Mouse (Mus musculus) layer of hippocampus, postnatal 36 days (tissue): ENCODE data around the gene Fam198b. TPM values are rescaled to one million over a fixed set of nuclear protein-coding genes. Genes with fewer than 3 reads are reported as not detected.
"Not testable (repeated sequence)": the region's sequence is repeated elsewhere in the genome, so short reads cannot be mapped to it uniquely, and the experiment has no call there.

Experiments used
- DNase-seq, 2 experiments: peaks; one replicate each; pipeline ENCODE4 v3.0.0; 2022
- total RNA-seq, 2 experiments: library from RNA; stranded (reverse); gene quantifications; 2 replicates each; pipeline ENCODE4 v1.2.3; 2021

The Fam198b gene
- total RNA-seq, 2 experiments from 2014 or later, result 5.1 to 7.0 TPM

DNA sequence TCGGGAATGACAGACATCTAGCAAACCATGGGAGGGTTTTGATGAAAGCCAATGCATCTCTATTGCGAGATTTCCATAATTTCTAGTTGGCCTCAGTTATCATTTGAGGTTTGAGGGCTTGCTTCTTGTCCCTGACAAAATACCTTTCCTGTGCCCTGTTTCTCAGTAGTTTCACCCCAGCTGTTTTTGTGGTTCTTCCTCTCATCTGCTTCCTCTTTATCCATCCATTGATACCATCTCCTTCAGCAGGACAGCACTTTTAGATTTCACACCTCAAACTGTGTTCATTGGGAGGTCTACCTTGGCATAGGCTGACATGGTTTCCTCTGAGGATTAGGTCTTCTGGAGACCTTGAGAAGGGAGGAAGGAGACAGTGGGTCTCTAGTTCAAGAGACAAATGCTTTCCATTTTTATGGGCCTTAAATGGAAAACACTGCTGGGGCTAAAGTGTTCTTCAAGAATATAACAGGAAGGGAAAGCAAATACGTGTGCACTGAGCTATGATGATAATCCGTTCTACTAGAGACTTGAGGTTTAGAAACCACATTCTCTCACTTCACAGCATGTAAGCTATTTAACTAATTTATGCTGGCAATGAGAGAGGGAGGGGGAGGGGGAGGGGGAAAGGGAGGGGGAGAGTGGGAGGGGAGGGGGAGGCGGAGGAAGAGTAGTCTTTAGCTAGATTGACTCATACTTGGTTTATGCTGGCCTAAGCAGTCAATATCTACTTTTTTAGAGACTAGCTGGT, 41.8 kb downstream of the Fam198b start:
- no peak for DNase-seq

DNA sequence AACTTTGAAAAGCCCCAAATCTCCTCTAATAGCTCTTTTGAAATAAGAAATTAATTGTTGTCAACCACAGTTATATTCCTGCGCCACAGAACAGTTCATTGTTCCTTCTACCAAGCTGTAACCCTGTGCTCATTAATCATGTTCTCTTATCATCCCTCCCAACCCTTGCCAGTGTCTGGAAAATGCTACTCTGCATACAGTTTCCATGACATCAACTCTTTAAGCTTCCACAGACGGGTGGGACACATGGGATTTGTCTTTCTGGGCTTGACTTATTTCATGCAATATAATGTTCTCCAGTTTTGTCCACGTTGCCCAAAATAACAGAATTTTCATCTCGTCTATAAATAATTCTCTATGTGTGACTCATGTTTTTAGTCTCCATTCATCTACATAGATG, 42.7 kb downstream of the Fam198b start:
- no peak for DNase-seq

DNA sequence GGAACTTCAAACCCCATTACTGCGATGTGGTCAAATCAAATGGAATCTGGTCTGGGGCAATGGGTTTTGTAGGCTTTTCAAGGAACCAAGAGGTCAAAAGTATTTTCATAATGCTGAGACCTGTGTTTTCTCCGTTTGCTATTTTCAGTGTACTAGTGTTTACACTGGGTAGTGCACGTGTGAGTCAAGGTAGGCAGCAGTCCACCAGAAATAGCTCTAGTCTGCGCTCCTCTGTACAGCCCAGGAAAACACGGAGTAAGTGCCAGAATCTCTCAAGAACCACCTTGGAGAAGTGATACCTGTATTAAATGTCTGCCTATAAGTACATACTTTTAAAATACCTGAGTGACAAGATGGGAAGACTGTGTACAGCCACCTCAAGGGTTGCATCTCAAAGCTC, 44.1 kb downstream of the Fam198b start:
- no peak for DNase-seq

DNA sequence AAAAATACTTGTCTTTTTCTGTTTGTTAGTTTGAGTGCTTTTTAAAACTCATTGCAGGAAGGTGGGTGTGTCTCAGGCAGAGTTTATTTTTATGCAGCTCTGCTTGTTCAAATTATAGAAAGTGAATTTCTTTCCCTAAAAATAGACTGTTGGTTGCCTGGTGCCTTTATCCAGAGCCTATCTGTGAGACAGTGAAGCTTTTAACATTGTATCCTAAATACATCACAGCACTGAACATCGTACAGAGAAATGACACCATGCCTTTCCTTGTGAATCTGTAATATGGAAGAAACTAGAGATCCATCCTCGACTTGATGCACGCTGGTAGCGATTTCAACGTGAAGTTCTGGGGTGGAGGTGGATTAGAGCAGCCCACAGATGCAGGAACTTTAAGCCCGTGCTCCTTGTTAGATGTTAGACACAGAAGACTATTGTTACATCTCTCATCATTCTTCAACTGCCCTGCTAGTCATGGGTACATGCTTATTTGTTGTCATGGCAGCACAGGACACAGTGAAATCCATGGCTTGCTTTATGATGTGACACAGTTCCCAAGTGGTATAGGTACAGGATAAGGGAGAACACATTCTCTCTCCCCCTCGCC, 45.9 kb downstream of the Fam198b start:
- DNase-seq, result peak; percentile 6 to 10

DNA sequence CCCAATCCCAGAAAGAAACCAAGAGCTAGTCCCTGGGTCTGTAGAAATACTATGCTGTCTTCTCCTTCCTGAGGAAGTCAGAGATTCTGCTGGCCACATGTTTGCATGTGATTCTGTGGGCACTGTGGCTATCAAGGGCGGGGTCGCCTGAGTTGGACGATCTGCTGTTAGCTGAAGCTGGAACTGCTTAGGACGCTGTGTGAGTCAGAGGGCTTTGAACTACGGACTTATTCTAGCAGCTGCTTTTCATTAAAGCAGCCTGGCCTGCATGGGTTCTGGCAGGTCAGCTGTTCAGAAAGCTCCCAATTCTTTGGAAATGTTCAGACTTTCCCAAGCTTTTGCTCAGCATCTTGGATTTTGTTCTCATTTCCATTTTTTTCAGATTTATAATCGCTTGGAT, 51.9 kb downstream of the Fam198b start:
- no peak for DNase-seq

DNA sequence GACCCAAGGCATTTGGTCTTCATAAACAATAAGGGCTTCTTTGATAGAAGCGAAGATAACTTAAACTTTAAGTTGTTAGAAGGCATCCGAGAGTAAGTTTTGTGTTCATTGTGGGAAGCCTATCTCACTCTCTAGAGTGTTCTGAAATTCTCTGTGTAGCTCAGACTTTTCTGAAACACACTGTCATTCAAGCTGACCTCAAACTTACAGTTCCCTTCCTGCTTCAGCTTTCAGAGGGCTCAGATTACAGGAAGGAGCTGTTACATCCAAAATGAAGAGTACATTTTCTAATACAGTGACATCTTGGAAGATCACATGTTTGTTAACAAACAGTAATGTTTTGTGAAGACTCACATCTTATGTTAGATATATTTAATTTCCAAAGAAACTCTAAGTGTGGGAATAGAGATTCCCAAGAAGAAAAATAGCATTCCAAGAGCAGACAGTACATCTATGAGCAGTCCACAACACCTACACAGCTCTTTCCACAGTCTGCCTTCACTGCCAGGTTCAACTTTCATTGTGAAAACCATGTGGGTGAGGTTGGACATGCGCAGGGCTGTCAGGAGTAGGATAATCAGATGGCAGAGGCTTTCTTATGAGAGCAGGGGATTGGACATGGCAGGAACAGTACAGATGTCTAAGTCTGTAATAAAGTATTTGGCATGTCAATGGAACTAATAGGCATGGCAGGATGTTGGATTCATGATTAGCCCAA, 52.6 kb downstream of the Fam198b start:
- DNase-seq, result no peak

DNA sequence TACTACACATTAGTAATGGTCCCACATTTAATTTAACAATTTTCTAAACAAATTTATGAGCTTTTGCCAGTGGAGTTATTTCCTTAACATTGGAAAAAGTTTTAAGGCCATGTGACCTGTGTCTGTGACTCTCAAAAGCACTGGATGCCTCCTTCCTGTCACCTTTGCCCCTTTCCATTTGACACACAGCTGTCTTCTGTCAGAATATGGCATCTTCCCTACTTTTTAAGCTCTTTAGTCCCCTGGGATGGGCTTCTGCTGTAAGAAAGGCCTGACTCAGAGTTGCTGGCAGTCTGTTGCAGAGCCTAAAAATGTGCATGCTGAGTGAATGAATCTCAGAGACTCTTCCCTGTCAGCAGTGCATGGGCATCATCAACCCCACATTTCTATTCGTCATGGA, 63.4 kb downstream of the Fam198b start:
- DNase-seq, result no peak

DNA sequence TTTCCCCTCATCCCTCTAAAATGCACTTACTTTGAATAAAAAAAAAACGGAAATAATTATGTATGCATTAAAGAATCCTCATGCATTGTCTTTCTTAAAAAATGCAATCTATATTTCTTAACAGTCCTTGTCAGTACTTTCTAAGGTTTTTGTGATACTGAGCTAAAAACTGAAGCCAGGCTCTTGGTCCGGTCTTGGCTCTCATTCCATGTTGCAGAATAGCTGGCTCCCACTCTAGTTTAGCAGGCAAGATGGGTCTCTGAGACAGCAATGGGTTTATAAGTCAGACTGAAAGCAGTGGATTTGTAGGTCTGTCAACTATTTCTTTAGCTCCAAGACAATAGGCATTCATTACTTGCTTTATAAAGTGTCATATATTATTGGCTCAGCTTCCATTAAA, 63.8 kb downstream of the Fam198b start:
- no peak for DNase-seq

DNA sequence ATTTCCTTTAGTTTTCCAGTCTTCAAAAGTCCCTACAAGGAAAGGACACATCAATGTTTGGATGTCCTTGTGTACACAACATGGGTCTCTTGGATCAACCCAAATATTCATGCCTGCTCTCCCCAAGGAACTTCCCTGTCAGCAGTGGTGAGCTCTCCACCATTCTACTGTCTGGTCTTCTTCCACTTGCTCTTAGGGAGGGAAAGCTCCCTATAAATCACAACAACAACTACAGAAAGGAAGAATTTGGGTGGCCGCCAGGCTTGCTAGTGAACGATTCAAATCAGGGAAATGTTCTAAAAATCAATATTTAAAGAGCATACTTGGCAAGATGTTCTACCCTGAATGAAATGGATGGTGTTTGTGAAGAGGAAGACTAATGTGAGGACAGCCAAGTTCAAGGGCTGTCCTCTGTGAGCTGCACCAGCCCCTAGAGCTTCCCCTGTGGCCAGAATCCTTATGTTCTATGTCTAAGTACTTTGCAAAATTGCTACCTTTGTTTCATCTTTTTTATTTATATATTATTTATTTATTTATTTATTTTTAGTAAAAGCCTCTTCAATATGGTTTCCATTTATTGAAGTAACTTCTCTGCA, 68.9 kb downstream of the Fam198b start:
- no peak for DNase-seq

DNA sequence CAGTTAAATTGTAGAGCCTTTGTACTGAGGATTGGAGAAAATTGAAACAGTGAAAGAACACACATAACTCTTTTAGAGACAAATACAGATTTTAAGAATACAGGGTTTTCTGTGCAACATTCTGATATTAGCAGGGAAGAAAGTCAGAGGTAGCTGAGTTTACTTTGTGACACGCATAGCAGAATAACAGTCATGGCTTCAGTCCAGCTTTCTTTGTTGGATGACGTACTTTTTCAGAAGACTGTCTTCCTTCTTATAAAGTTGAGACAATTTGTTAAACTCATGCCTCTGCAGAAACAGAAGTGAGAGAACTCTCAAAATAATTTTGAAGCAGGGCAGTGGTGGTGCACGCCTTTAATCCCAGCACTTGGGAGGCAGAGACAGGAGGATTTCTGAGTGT, 70.9 kb downstream of the Fam198b start:
- no peak for DNase-seq

DNA sequence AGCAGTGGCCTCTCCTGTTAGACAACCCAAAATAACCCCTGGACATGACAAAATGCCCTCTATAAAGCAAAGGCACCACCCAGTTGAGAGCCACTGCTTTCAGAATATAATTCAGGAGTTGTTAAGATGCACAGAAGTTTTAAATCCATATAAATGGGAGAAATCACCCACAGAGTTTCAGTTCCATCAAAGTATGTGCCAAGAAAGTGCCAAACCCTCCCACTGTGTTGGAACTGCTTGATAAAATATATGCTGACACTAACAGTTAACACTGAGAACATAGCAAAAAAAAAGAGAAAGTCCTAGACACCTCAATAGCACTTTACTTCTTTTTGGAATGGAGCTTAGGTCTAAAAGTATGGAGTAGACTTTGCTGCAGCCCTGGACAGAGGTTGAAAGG, 72.5 kb downstream of the Fam198b start:
- DNase-seq, result no peak

DNA sequence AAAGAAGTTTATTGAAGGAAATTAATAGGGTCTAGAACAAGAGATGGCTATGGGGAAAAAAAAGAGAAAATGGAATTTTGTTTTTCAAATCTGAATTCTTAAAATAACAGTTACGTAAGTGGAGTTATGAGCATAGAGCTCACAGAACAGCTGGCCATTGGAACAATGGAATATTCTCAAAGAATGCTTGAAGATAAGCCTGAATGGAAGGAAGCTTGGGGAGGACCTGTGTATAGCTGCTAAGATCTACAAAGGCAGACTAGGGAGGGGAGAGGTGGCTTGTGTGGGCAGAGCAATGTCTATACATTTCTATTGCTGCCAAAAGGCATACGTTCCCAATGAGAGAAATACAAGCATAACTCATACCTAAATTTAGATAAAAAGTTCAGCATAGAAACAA, 73.4 kb downstream of the Fam198b start:
- no peak for DNase-seq

DNA sequence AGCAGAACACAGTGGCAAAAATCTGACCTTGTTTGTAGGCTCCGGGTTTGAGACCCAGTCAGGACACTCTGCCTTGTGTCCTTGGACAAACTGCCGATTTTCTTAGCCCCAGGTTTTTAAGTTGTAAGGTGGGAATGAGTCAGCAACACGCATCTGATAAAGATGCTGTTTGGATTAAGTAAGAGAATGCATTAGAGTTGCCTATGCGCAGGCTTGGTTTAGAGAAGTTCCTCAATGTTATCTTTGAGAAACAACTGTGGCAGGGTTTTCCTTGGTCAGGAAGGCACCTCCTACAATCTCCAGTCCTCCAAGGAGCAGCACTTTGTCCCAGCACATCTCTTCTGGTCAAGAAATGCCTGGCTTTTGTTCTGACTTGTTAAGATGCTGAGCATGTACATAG, 82.4 kb downstream of the Fam198b start:
- no peak for DNase-seq

DNA sequence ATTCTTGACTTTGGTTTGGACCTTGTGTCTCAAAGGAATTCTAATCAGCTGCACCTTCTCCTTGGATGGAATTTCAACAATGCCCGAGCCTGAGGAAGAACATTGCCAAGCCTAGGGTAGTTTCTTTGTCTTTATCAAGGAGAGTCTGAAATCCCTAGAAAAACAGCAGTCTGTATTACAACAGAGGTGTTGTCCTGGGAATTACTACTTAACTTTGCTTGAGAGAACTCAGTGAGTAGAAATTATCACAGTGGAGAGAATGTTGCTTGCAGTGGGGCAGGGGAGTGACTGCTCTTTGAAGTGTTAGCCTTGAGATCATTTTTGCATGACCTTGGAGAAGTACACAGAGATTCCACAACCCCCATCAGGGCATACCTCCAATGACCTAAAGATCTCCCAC, 83.0 kb downstream of the Fam198b start:
- no peak for DNase-seq

DNA sequence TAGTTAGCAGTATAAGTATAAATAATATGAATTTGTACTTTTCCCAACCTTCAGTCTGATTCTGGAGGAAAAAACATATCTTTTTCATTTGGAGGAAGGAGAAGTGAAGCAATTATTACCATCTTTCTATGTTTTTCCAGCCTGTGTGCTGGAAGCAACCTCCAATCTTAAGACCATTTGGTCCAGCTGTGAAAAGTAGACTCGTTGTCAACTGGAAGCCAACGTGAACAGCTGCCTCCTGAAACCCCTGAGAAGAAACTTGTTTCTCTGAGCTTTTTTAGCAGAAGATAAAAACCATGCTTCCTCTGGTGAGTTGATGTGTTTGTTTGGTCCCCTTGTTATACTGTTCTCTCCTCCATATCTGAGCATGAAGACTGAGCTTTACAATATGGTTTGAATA, 84.1 kb downstream of the Fam198b start:
- DNase-seq, result no peak

DNA sequence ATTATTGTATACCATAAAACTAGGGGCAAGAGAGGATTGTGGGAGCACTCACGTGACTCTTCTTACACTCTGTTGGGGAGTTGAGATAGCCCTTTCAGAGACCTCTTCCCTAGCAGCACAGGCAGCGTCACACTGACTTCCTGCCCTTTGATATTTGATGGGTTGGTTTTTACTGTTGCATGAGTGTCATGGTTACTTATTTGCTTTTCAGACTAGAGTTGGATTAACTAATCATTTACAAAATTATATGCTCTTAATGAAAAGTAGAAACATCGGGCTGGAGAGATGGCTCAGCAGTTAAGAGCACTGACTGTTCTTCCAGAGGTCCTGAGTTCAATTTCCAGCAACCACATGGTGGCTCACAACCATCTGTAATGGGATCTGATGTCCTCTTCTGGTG, 85.2 kb downstream of the Fam198b start:
- not testable (repeated sequence) for DNase-seq

DNA sequence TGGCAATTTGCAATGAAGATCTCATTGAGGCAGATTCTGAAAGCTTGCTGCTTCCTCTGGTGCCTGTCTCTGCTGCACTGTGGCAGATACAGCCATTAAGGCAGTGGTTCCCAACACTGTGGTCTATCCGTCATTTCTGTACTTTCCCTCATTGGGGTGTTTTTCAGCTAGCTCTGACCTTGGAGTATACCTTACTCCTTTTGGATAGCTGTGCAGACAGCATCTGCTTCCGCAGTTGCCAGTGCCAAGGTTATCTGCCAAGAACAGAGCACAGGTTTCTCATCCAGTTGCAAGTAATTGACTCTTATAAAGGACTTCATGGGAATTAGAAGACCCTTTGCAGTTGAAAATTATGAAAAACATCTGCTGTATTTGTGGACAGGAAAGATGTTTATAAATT, 85.7 kb downstream of the Fam198b start:
- DNase-seq, result no peak

DNA sequence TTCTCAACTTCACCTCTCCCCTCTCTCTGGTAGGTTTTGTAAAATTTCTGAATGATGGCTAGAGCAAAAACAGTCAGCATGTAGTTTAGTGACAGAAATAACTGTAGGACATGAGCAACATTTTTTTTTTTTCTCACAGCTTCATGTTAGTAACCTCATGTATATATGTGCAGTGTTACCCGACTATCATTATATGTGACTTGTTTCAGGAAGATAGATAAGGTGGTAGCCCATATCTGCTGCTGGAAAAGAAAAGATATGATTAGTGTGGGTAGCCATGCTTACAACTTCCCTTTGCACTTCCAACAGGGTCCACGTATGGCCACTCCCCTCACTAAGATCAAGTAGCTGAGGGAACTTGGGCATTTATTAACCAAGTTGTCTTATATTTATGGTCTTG, 86.2 kb downstream of the Fam198b start:
- no peak for DNase-seq

DNA sequence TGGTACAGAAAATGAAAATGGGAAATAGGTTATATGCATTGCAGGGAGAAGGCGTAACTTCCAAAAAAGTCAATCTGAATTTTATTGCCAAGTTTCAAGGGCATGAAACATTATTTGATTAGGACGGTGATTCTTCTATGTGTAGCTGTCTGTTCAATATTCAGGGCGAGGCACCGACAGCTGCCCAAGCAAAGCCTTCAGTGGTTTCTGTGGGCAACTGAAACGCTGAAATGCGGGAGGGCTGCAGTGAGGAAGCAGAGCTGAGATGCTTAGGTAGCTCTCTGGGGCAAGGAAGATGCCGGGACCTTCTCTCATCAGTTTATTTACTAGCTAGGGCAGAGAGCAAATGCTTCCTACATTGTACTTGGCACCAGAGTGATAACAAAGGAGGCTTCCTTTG, 87.2 kb downstream of the Fam198b start:
- DNase-seq, result no peak

DNA sequence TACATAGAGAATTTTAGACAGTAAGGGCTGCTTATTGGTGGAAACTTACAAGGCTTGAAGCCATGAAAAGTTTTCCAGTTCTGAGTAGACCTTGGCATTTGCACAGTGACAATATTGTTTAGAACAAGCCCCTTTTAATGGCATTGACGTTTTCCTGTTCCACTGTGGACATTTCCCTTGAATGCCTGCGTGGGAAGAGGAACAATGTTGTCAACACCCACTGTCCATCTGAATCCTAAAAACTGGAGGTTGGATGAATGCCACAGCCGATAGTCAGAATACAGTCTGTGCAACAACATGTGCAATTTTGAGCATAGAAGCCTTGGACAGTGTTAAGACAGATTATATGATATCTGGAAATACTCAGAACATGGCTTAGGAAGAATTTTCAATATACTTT, 92.5 kb downstream of the Fam198b start:
- DNase-seq, result peak; percentile 43 to 61

DNA sequence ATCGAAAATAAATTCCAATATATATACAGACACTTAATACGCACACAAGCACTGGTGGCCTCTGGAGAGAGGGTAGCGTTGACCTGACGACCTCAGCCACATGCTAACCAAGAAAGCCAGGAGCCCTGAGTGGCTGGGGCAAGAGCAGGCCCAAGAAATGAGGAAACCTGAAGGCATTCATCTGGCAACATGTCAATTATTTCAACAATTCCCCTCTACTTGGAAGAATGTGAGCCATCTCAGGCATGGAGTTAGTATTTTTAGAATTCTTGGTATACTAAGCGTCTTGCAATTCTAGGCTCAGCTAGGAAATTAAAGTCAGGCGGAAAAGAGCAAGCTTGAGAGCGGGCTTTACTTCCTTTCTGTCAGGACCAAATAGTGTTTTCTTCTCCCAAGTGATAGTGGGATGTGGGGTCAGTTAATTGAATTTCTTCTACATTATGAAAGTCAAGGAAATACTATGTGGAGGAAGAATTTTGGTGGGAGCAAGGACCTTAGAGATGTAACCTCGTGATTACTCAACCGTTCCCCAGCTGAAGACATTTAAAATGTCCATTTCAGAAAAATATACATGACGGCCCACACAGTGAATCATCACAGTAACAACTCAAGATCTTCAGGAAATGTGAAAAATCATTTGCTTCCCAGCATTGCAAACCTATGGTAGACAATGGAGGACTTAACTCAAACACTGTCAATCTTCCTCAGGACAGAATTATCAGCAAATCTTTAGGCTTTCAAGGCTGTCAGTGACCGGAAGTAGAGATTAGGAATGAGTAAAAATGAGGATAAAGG, 93.5 kb downstream of the Fam198b start:
- no peak for DNase-seq

DNA sequence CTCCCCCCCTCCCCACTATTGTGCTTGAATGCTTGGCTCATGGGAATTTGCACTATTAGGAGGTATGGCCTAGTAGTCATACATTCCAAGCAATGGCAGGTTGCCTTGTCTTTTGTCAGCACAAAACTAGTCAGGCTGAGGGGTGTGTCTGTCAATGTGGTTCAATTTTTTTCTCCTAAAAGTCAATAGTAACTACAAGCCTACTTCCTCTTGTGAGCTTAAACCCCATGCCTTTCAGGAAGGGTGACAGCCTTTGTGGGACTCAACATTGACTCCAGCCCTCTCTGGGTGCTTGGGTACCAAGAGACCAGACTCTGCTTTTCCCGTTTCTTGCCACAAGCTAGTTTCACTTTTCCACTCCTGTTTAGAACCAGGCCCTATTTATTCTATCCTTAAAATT, 96.4 kb downstream of the Fam198b start:
- no peak for DNase-seq

DNA sequence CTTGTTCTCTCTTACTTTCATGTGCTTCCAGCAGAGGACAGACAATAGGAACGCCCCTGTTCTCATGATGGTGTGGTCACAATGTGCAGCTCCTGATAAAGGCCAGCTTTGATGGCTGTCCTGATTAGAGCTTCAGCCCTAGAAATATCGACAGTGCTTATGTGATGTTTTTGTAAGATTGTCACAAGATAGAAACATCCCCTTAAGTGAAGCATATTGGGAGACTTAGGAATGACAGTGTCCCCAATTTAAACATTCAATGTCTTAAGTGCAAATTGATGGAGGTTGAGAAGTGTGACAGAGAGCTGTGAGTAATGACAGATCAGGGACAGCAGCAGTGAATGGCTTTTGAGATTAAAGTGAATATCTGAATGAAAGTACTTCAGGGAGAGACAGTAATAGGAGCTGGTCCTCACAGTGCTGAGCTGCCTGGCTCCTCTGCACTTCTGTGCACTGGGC, 99.7 kb downstream of the Fam198b start:
- no peak for DNase-seq
